Mouse (Mus musculus) frontal cortex, postnatal 14 days (tissue): ENCODE data around the gene Mlana.

ENCODE experiments used
- DNase-seq, 2 experiments: peaks; one replicate each; pipeline ENCODE4 v3.0.0; 2022; ENCODE audit warnings: low spot score in 2 of 2

Gene Mlana

GRCm38 (mm10) chr19:29675562-29676078 lies 22.0 kb upstream of the Mlana start:
- no peak for DNase-seq

GRCm38 (mm10) chr19:29676479-29677193 lies 21.0 kb upstream of the Mlana start:
- DNase-seq: no peak

- DNase-seq: no peak
Measured at GRCm38 (mm10) chr19:29678181-29678778, 19.3 kb upstream of the Mlana start.

- no peak for DNase-seq
Measured at GRCm38 (mm10) chr19:29680182-29681152, 17.2 kb upstream of the Mlana start.

GRCm38 (mm10) chr19:29683844-29684540 lies 13.6 kb upstream of the Mlana start:
- peak; percentile 49 to 80 for DNase-seq

- DNase-seq: no peak
Measured at GRCm38 (mm10) chr19:29695071-29695470, 2.6 kb upstream of the Mlana start.

GRCm38 (mm10) chr19:29696309-29696708 lies 1.3 kb upstream of the Mlana start:
- DNase-seq: no peak

- no peak for DNase-seq
Measured at GRCm38 (mm10) chr19:29696840-29697239, 784 bp upstream of the Mlana start.

- DNase-seq: no peak
Measured at GRCm38 (mm10) chr19:29701707-29702106, 4.1 kb downstream of the Mlana start.

- no peak for DNase-seq
Measured at GRCm38 (mm10) chr19:29704436-29704835, 6.8 kb downstream of the Mlana start.

- no peak for DNase-seq
Measured at GRCm38 (mm10) chr19:29707314-29707898, 9.8 kb downstream of the Mlana start.

- no peak for DNase-seq
Measured at GRCm38 (mm10) chr19:29708003-29708402, 10.4 kb downstream of the Mlana start.

GRCm38 (mm10) chr19:29708461-29708860 lies 10.8 kb downstream of the Mlana start:
- no peak for DNase-seq

- no peak for DNase-seq
Measured at GRCm38 (mm10) chr19:29709461-29709860, 11.8 kb downstream of the Mlana start.

GRCm38 (mm10) chr19:29713451-29713850 lies 15.8 kb downstream of the Mlana start:
- no peak for DNase-seq

- no peak for DNase-seq
Measured at GRCm38 (mm10) chr19:29717854-29718253, 20.2 kb downstream of the Mlana start.

GRCm38 (mm10) chr19:29718476-29718875 lies 20.9 kb downstream of the Mlana start:
- DNase-seq: no peak

GRCm38 (mm10) chr19:29735421-29735820 lies 37.8 kb downstream of the Mlana start:
- no peak for DNase-seq

GRCm38 (mm10) chr19:29739608-29740007 lies 42.0 kb downstream of the Mlana start:
- no peak for DNase-seq

- DNase-seq: no peak
Measured at GRCm38 (mm10) chr19:29740661-29741060, 43.0 kb downstream of the Mlana start.

- DNase-seq: no peak
Measured at GRCm38 (mm10) chr19:29743531-29743930, 45.9 kb downstream of the Mlana start.
